ENCODE assay signal across 11 mouse cellular contexts in the genomic region with DNA sequence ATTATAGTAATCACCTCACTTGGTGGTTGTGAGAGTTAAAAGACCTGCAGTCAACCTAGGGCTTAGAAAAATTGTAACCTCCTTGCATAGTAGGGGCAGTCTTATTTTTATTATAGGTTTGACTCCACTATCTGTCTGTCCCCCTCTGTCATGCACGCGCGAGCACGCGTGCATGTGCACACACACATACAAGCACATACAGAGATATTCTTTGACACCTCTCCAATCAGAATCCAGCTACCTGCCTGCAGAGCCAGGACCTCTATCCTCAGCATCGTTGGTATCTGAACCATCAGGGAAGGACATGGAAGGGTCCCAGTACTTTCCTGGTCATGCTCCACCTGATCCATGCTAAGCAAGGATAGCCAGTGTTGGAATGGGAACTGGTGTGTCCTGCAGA. TPM values are rescaled to one million over a fixed set of nuclear protein-coding genes. Genes with fewer than 3 reads are reported as not detected.
DNase-seq lines count a peak whose midpoint lies in the region; ATAC-seq and TF ChIP-seq lines count a peak whose summit lies in the region.
"Had no signal": no experiment of that assay in that cellular context is flagged by ENCODE, and none has a peak within 500 bp of the region (broad histone marks: within the 10 kb centered on the region; RNA-seq: fewer than 3 reads in every experiment).

No protein-coding gene starts in this region.

- H3K36me3 ChIP-seq in heart, embryonic 14.5 days (ENCODE audit: control insufficient read depth, insufficient read depth, low read length) = peaks cover 7% of the 10 kb centered on the region; the same call in 1 of the 2 replicates
- H3K36me3 ChIP-seq in lung, postnatal 0 days (ENCODE audit: insufficient read depth, low read length) = no peaks in the 10 kb centered on the region
- H3K36me3 ChIP-seq in intestine, embryonic 14.5 days (ENCODE audit: control insufficient read depth, insufficient read depth, low read length) = 0 out of 2 replicates have a peak, but pooled peaks cover 9% of the 10 kb centered on the region
- no peaks in the 10 kb centered on the region; the same call in 1 of the 2 replicates for H3K36me3 ChIP-seq in stomach, embryonic 14.5 days (ENCODE audit: control insufficient read depth, insufficient read depth, low read length)

- H3K27me3 ChIP-seq in heart, embryonic 14.5 days (ENCODE audit: control insufficient read depth, insufficient read depth, low read length) = peaks cover 3% of the 10 kb centered on the region; the same call in 1 of the 2 replicates
- no peaks in the 10 kb centered on the region for H3K27me3 ChIP-seq in lung, postnatal 0 days (replicated peaks; ENCODE audit: insufficient read depth, low read length)
- no peaks in the 10 kb centered on the region for H3K27me3 ChIP-seq in intestine, embryonic 14.5 days (replicated peaks; ENCODE audit: control insufficient read depth, insufficient read depth, low read length)
- H3K27me3 ChIP-seq in stomach, embryonic 14.5 days (ENCODE audit: control insufficient read depth, insufficient read depth, low read length) = no peaks in the 10 kb centered on the region

- no peak for TF ChIP-seq CTCF in lung, postnatal 0 days (IDR thresholded peaks at IDR 0.05)

- H3K9ac ChIP-seq in heart, embryonic 14.5 days (ENCODE audit: low read length) = 0 out of 2 replicates have a peak overlapping the region, but pooled peaks have one; percentile 48
- 0 out of 2 replicates have a peak overlapping the region, but pooled peaks have one; percentile 46 for H3K9ac ChIP-seq in lung, postnatal 0 days (replicated peaks; ENCODE audit: low read depth)
- no peak overlapping the region for H3K9ac ChIP-seq in intestine, embryonic 14.5 days (ENCODE audit: low read length)
- H3K9ac ChIP-seq in stomach, embryonic 14.5 days (replicated peaks; ENCODE audit: low read depth, low read length) = no peak overlapping the region

- peak overlapping the region; percentile 93 for H3K4me2 ChIP-seq in heart, embryonic 14.5 days (ENCODE audit: low read length)
- peak overlapping the region; percentile 67 for H3K4me2 ChIP-seq in lung, postnatal 0 days (replicated peaks; ENCODE audit: low read depth, low read length)
- H3K4me2 ChIP-seq in intestine, embryonic 14.5 days (ENCODE audit: low read length) = peak overlapping the region; percentile 72
- H3K4me2 ChIP-seq in stomach, embryonic 14.5 days (replicated peaks; ENCODE audit: low read depth, low read length) = peak overlapping the region; percentile 81

- DNase-seq in heart, postnatal 4 days = no peak
- no peak for DNase-seq in lung, postnatal 0 days (ENCODE audit: low spot score)
- no peak for DNase-seq in lung, postnatal 4 days
- DNase-seq in intestine, embryonic 14.5 days (ENCODE audit: low spot score) = no peak
- DNase-seq in ovary, postnatal 36 days (ENCODE audit: low spot score) = no peak
- DNase-seq in yolk sac, embryonic 10.5 days (ENCODE audit: low spot score) = no peak

- H3K9me3 ChIP-seq in heart, embryonic 14.5 days (ENCODE audit: control insufficient read depth, low read length) = no peaks in the 10 kb centered on the region
- no peaks in the 10 kb centered on the region for H3K9me3 ChIP-seq in lung, postnatal 0 days (ENCODE audit: low read length)
- H3K9me3 ChIP-seq in intestine, embryonic 14.5 days (ENCODE audit: control insufficient read depth, low read length) = no peaks in the 10 kb centered on the region
- no peaks in the 10 kb centered on the region for H3K9me3 ChIP-seq in stomach, embryonic 14.5 days (ENCODE audit: control insufficient read depth, low read depth, low read length)

- H3K4me3 ChIP-seq in heart, embryonic 14.5 days (ENCODE audit: control insufficient read depth in 1 of 2, insufficient read depth in 1 of 2, low read depth in 1 of 2, low read length in 2 of 2) = 0 out of 4 replicates have a peak overlapping the region, but pooled peaks of 1 of the 2 experiments have one; percentile 42
- peak overlapping the region; percentile 57; the same call in 1 of the 2 replicates for H3K4me3 ChIP-seq in lung, postnatal 0 days (ENCODE audit: low read depth, low read length)
- peak overlapping the region; percentile 41 for H3K4me3 ChIP-seq in intestine, embryonic 14.5 days (ENCODE audit: low read depth, low read length)
- H3K4me3 ChIP-seq in stomach, embryonic 14.5 days (ENCODE audit: low read depth, low read length) = peak overlapping the region; percentile 39
- H3K4me3 ChIP-seq: erythroblast, embryonic 14.5 days had no signal

- no peak for ATAC-seq in heart, embryonic 14.5 days (ENCODE audit: insufficient number of reproducible peaks, insufficient read depth, low FRiP score, low read depth)
- ATAC-seq in lung, postnatal 0 days = no peak
- ATAC-seq in intestine, embryonic 14.5 days (replicated peaks; ENCODE audit: low FRiP score, low TSS enrichment, low read depth) = no peak
- ATAC-seq in stomach, embryonic 14.5 days (ENCODE audit: insufficient number of reproducible peaks, insufficient read depth, low FRiP score, low read depth) = no peak

- H3K4me1 ChIP-seq in heart, embryonic 14.5 days (ENCODE audit: control insufficient read depth in 2 of 2, insufficient read depth in 2 of 2, low read length in 2 of 2) = peaks cover 24 to 37% of the 10 kb centered on the region in 2 experiments
- peaks cover 5% of the 10 kb centered on the region; the same call in 1 of the 2 replicates for H3K4me1 ChIP-seq in lung, postnatal 0 days (ENCODE audit: insufficient read depth, low read depth, low read length)
- peaks cover 20% of the 10 kb centered on the region for H3K4me1 ChIP-seq in intestine, embryonic 14.5 days (replicated peaks; ENCODE audit: control insufficient read depth, insufficient read depth, low read length)
- H3K4me1 ChIP-seq in stomach, embryonic 14.5 days (ENCODE audit: control insufficient read depth, insufficient read depth, low read length) = peaks cover 27% of the 10 kb centered on the region

- no peak for TF ChIP-seq EP300 in lung, postnatal 0 days (IDR thresholded peaks at IDR 0.05)

- no peak overlapping the region for H3K27ac ChIP-seq in heart, embryonic 14.5 days (replicated peaks in 1 of 2; ENCODE audit: control insufficient read depth in 1 of 2, insufficient read depth in 1 of 2, low read depth in 2 of 2, low read length in 2 of 2)
- H3K27ac ChIP-seq in lung, postnatal 0 days (ENCODE audit: low read length) = no peak overlapping the region
- no peak overlapping the region for H3K27ac ChIP-seq in intestine, embryonic 14.5 days (ENCODE audit: low read depth)
- H3K27ac ChIP-seq in stomach, embryonic 14.5 days (ENCODE audit: low read length) = no peak overlapping the region

- WGBS in heart, embryonic 14.5 days = 89% methylated on average over 6 of the region's 6 CpGs
- WGBS in lung, postnatal 0 days = 87% methylated on average over 6 of the region's 6 CpGs
- 96% methylated on average over 6 of the region's 6 CpGs for WGBS in intestine, embryonic 14.5 days
- WGBS in stomach, embryonic 14.5 days = 94% methylated on average over 6 of the region's 6 CpGs

RNA-seq across cellular contexts. Expression of a gene that starts 1.8 kb away (rescaled TPM):
- 6.9 and 8.4 TPM in 2 replicates for polyA plus RNA-seq in heart, embryonic 14.5 days (2014; fragmentation: Nextera tagmentation; extraction: Ambion mirVana)
- total RNA-seq in heart, postnatal 4 days (2021) = 10 to 100 TPM; 17.3 to 18.6 TPM
- polyA plus RNA-seq in lung, postnatal 0 days (2015; fragmentation: Nextera tagmentation; extraction: Ambion mirVana) = 5.7 and 6.4 TPM in 2 replicates
- 13.0 and 14.9 TPM in 2 replicates for polyA plus RNA-seq in intestine, embryonic 14.5 days (2014; fragmentation: Nextera tagmentation; extraction: Ambion mirVana)
- 11.3 and 12.4 TPM in 2 replicates for polyA plus RNA-seq in stomach, embryonic 14.5 days (2014; fragmentation: Nextera tagmentation; extraction: Ambion mirVana)

RNA-seq across cellular contexts. Expression of a gene that starts 50.7 kb away (rescaled TPM):
- polyA plus RNA-seq in heart, embryonic 14.5 days (2014; fragmentation: Nextera tagmentation; extraction: Ambion mirVana) = 0.13 TPM in 1 of 2 replicates, not detected in the other
- total RNA-seq in heart, postnatal 4 days (2021) = not detected
- not detected in 2 replicates for polyA plus RNA-seq in lung, postnatal 0 days (2015; fragmentation: Nextera tagmentation; extraction: Ambion mirVana)
- not detected in 2 replicates for polyA plus RNA-seq in intestine, embryonic 14.5 days (2014; fragmentation: Nextera tagmentation; extraction: Ambion mirVana)
- polyA plus RNA-seq in stomach, embryonic 14.5 days (2014; fragmentation: Nextera tagmentation; extraction: Ambion mirVana) = not detected in 2 replicates
- total RNA-seq: neutrophil, adult 5-6 weeks had no signal
- polyA plus RNA-seq: activated CD4-positive, CD25-positive, alpha-beta regulatory T cell, adult 4 months; erythroblast, embryonic 14.5 days had no signal

Comparison
In these comparisons a context has a peak if more than half of its experiments do, and no peak if none do; other contexts are left out.
1. H3K9ac ChIP-seq: peak in heart, embryonic 14.5 days (single experiment) and lung, postnatal 0 days (single experiment); none in intestine, embryonic 14.5 days (single experiment) and stomach, embryonic 14.5 days (single experiment).
2. Peak in every context shown above with its lines, with median percentiles within 50 percentile points of each other: H3K4me2 ChIP-seq.